Mouse (Mus musculus) liver, embryonic 14.5 days (tissue): Measurements from ENCODE around the gene Ssb.
A peak's percentile ranks its signal among the peaks of the same experiment; 100 is the strongest.

ENCODE experiments used
- CTCF ChIP-seq: IDR thresholded peaks from 2 replicates; pipeline ENCODE4 v1.5.1; 2016; ENCODE audit warnings: antibody characterized with exemption, low read depth, control low read depth
- EP300 ChIP-seq: IDR thresholded peaks from 2 replicates; pipeline ENCODE4 v1.6.1; 2016; ENCODE audit warnings: antibody characterized with exemption, low read depth

GRCm38 (mm10) chr2:69856392-69856791, 5.0 kb upstream of the Ssb start:
- TF ChIP-seq CTCF (peak; percentile 56), EP300 (no peak)
